Mouse (Mus musculus) megakaryocyte, embryonic 14.5 days (primary cell): ENCODE measurements around the gene Sla2. TPM values are rescaled to one million over a fixed set of nuclear protein-coding genes. Genes with fewer than 3 reads are reported as not detected.
A peak's percentile ranks its signal among the peaks of the same experiment; 100 is the strongest.
"Not testable (repeated sequence)": the region's sequence is repeated elsewhere in the genome, so short reads cannot be mapped to it uniquely, and the experiment has no call there.

Source experiments
- H3K27me3 ChIP-seq: replicated peaks from 2 replicates; pipeline ENCODE3; 2012; ENCODE audit warnings: inconsistent platforms
- H3K36me3 ChIP-seq: replicated peaks from 2 replicates; pipeline ENCODE3; 2012; ENCODE audit warnings: low read length, inconsistent platforms, mixed read lengths
- H3K4me1 ChIP-seq: 2 replicates; pipeline ENCODE4 v1.6.1; 2012; ENCODE audit warnings: inconsistent platforms
- H3K4me3 ChIP-seq: replicated peaks from 2 replicates; pipeline ENCODE3; 2012; ENCODE audit warnings: moderate library complexity, mild to moderate bottlenecking, inconsistent platforms
- H3K9me3 ChIP-seq: 2 replicates; pipeline ENCODE4 v1.6.1; 2012; ENCODE audit warnings: inconsistent platforms
- FLI1 ChIP-seq: IDR thresholded peaks from 2 replicates; pipeline ENCODE4 v1.6.1; 2012; ENCODE audit warnings: low read length, inconsistent platforms, mixed read lengths
- GATA1 ChIP-seq: IDR thresholded peaks from 3 replicates; pipeline ENCODE4 v1.6.1; 2012; ENCODE audit warnings: mixed read lengths, low read length, inconsistent platforms, borderline replicate concordance
- polyA plus RNA-seq: library from polyadenylated mRNA; stranded (reverse); fragments of >175 nt; gene quantifications from 2 replicates; pipeline ENCODE4 v1.2.3, GENCODE M21; 2012; ENCODE audit warnings: low replicate concordance; ENCODE audit not compliant: insufficient read depth

Gene Sla2
- polyA plus RNA-seq, 1 experiment: 86.1 TPM

DNA sequence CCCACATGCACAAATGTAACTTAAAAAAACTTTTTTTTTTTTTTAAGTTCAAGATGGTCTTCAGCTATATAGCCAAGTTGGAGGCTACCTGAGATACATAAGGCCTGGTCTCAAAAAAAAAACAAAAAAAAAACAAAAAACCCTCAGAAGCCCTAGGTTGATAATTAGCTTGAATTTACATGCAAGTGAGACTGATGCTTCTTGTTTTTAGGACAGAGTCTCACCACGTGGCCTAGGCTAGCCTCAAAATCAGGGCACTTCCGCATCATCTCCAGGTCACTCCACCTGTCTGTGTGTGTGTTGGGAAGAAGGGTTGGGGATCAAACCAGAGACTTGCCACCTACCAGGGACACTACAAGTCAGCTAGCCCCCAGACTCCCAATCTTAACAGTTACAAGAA is 29.2 kb downstream of the Sla2 start, which contains the start of gene 4930518I15Rik:
Gene 4930518I15Rik (minus strand): TSS at position 112 of the 400 bp plus-strand sequence.
- no peaks in the 10 kb centered on the region for H3K9me3 ChIP-seq
- H3K4me3 ChIP-seq: peak within 1 kb of the TSS; percentile 11
- H3K36me3 ChIP-seq: peaks cover 33% of the 10 kb centered on the region
- H3K27me3 ChIP-seq: no peaks in the 10 kb centered on the region
- TF ChIP-seq GATA1: no peak
- TF ChIP-seq FLI1: no peak
- peaks cover 23% of the 10 kb centered on the region for H3K4me1 ChIP-seq

DNA sequence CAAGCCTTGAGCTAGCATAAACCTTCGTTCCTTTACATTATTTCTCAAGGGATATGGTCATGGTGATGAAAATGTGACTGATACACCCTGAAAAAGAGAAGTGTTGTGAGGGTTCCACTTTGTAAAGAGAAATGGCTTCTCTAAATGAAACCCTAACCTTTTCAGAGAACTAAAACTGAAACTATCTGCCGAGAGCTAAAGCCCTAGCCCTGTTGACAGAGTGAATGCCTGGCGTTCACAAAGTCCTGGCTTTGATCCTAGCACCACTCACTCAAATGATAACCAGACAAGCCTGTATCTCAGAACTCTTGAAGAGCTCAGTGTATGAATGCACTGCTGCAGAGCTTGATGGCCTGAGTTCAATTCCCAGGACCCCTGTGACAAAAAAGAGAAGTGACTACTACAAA is 29.6 kb downstream of the Sla2 start:
- peaks cover 38% of the 10 kb centered on the region for H3K36me3 ChIP-seq
- H3K4me3 ChIP-seq: peak overlapping the region; percentile 11
- H3K27me3 ChIP-seq: no peaks in the 10 kb centered on the region
- no peak for TF ChIP-seq FLI1
- TF ChIP-seq GATA1: no peak
- H3K9me3 ChIP-seq: no peaks in the 10 kb centered on the region
- H3K4me1 ChIP-seq: peaks cover 23% of the 10 kb centered on the region

GRCm38 (mm10) chr2:156856311-156856710 is 30.7 kb downstream of the Sla2 start:
- H3K27me3 ChIP-seq: no peaks in the 10 kb centered on the region
- no peak overlapping the region for H3K4me3 ChIP-seq
- H3K9me3 ChIP-seq: no peaks in the 10 kb centered on the region
- peaks cover 47% of the 10 kb centered on the region for H3K36me3 ChIP-seq
- peaks cover 23% of the 10 kb centered on the region for H3K4me1 ChIP-seq
- TF ChIP-seq FLI1: no peak
- TF ChIP-seq GATA1: no peak

DNA sequence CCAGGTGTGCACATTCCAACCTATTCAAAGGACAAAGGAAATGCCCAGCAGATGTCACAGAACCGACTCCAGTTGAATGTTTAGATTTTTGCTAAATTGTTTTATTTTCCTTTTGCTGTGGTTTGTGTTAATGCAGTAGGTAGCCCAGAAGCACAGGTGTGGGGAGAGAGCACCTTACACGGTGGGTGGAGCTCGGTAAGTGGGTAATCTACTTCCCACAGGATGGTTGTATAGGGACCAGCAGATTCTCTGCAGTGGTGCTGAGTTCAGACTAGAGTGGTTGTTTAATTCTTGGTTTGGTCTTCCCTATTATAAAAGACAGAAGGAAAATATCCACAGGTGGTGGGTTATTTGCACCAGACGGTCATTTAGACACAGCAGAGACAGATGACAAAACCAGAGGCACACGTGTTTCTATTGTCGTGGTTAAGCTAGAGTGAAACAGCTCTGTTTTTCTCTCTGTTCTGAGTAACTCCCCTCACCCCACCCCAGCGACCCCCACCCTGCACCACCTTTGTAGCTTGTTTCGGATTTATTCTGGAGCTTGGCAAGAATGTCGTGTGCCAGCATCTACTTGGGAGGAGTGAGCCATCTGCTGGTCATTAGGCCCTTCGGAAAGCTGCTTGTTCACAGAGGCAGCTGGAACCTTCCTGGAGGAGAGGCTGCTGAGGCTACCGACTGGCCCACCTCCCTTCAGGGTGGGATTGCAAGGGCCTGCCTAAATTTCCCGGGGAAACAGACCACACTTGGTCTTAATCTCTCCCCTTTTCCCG is 32.8 kb downstream of the Sla2 start:
- H3K9me3 ChIP-seq, H3K4me3 ChIP-seq, H3K27me3 ChIP-seq: not testable (repeated sequence)
- Histone ChIP-seq H3K4me1 (peaks cover 30% of the 10 kb centered on the region), H3K36me3 (peaks cover 62% of the 10 kb centered on the region)

DNA sequence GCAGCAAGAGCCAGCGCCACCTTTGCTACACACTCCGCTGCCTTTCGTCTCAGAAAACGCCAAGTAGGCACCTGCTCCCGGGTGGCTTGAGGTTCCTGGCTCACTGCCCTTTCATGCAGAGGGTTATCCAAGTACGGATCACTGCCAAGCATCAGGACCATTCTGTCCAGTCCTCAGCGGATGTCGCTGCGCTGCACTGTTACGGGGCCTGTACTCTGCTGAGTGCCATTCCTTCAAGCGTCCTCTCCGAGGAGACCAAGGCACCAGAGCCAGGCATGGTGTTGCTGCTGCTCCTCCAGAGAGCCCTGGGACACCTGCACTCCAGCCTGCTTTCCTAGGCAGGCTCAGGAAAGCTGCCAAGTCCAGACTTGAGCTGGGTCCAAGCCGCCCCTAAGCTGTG is 33.4 kb downstream of the Sla2 start:
- not testable (repeated sequence) for H3K27me3 ChIP-seq, H3K9me3 ChIP-seq, H3K4me3 ChIP-seq
- Histone ChIP-seq H3K36me3 (peaks cover 63% of the 10 kb centered on the region), H3K4me1 (peaks cover 34% of the 10 kb centered on the region)

DNA sequence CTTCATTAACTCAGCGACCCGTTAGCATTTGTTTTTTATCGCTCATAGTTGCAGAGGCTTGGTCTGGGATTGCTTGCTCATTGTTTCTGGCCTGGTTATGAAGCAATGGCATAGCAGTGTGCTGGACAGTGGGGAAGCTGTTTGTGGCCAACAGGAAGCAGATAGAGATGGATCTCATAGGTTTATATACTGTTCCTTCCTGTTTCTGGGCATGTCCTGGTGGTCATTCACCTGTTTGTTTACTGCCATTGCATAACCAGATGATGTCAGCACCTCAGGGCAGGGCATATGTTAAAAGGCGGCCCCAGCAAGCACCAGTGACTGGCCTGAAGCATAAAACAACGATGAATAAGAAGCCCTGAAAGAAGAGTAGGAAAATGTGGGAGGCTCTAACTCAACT is 36.5 kb downstream of the Sla2 start:
- TF ChIP-seq FLI1 (no peak), GATA1 (no peak)
- Histone ChIP-seq H3K9me3 (no peaks in the 10 kb centered on the region), H3K4me3 (no peak overlapping the region), H3K27me3 (peaks cover 6% of the 10 kb centered on the region), H3K36me3 (peaks cover 66% of the 10 kb centered on the region), H3K4me1 (peaks cover 27% of the 10 kb centered on the region)

DNA sequence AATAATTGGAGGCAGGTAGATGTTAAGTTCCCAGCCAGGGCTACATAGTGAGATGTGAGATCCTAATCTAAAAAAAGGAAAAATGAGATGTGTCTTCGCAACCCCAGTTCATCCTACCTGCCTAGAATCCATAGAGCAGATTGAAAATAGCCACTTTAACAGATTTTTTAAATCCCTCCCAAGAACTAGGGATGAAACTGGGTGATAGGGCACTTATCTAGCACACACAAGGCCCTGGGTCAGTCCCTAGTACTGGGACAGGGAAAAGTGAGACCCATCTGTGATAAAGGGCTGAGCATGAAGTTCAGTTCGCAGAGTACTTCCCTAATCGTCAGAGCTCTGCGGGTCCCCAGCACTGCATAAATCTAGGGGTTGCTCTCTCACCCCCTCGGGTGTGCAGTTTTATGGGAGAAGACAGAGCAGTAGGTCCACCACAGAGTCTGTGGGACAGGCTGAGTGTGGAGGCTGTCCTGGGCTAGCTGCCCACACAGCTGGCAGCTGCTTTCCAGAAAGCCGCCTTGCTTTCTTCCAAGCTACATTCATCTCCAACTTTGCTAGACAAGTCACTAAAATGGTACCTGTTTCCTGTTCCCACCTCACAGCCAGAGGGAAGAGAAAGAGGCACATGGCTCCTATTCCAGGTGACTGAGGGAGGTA is 38.3 kb downstream of the Sla2 start:
- H3K36me3 ChIP-seq: peaks cover 79% of the 10 kb centered on the region
- H3K27me3 ChIP-seq: peaks cover 7% of the 10 kb centered on the region
- no peak for TF ChIP-seq GATA1
- no peak for TF ChIP-seq FLI1
- peaks cover 31% of the 10 kb centered on the region for H3K4me1 ChIP-seq
- H3K4me3 ChIP-seq: no peak overlapping the region
- H3K9me3 ChIP-seq: no peaks in the 10 kb centered on the region

- no peaks in the 10 kb centered on the region for H3K9me3 ChIP-seq
- peaks cover 11% of the 10 kb centered on the region for H3K27me3 ChIP-seq
- TF ChIP-seq FLI1 (no peak), GATA1 (no peak)
- H3K36me3 ChIP-seq: peaks cover 80% of the 10 kb centered on the region
- H3K4me3 ChIP-seq: no peak overlapping the region
- peaks cover 32% of the 10 kb centered on the region for H3K4me1 ChIP-seq
Measured at GRCm38 (mm10) chr2:156847653-156848052, 39.3 kb downstream of the Sla2 start.

DNA sequence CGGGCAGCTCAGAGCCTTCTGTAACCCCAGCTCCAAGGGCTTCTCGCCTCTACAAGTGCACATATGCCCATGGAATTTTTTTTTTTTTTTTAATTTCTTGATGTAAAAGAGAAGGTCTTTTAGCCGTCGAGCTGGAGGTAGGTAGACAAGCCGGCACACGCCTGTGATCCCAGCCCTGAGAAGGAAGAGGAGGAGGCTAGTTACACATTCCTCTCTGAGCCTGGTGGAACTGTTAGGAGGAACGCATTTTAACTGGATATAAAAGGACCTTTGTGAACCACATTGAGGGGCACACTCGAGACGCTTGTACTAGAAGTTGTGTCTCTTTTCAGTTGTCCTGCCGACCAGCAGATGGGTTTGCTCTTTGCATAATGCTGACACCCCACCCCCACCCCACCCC is 42.3 kb downstream of the Sla2 start:
- Histone ChIP-seq H3K9me3 (no peaks in the 10 kb centered on the region), H3K27me3 (peaks cover 30% of the 10 kb centered on the region), H3K4me1 (peaks cover 34% of the 10 kb centered on the region), H3K36me3 (peaks cover 52% of the 10 kb centered on the region), H3K4me3 (no peak overlapping the region)
- TF ChIP-seq FLI1 (no peak), GATA1 (no peak)

GRCm38 (mm10) chr2:156843331-156843730 is 43.7 kb downstream of the Sla2 start:
- no peak for TF ChIP-seq GATA1
- TF ChIP-seq FLI1: no peak
- H3K4me3 ChIP-seq: no peak overlapping the region

More at GRCm38 (mm10) chr2:156843331-156843730, 43.7 kb downstream of the Sla2 start:
- Histone ChIP-seq H3K27me3 (peaks cover 36% of the 10 kb centered on the region), H3K9me3 (no peaks in the 10 kb centered on the region), H3K36me3 (peaks cover 46% of the 10 kb centered on the region), H3K4me1 (peaks cover 35% of the 10 kb centered on the region)
